Mouse (Mus musculus) brown adipose tissue, adult 24 weeks (tissue): ENCODE data around the gene U2surp. TPM values are rescaled to one million over a fixed set of nuclear protein-coding genes. Genes with fewer than 3 reads are reported as not detected.
A peak's percentile ranks its signal among the peaks of the same experiment; 100 is the strongest.

Experiments
- H3K27ac ChIP-seq: fragments of 200-500 bp; replicated peaks from 2 replicates; pipeline ENCODE4 v1.5.1; 2012; ENCODE audit warnings: low read depth, mild to moderate bottlenecking, low read length
- H3K4me1 ChIP-seq: fragments of 200-500 bp; 2 replicates; pipeline ENCODE4 v1.6.1; 2012; ENCODE audit warnings: low read length, mixed read lengths; ENCODE audit not compliant: control insufficient read depth, insufficient read depth, insufficient read length
- H3K4me3 ChIP-seq: fragments of 200-500 bp; 2 replicates; pipeline ENCODE4 v1.5.1; 2012; ENCODE audit warnings: low read depth, mild to moderate bottlenecking, low read length, moderate library complexity; ENCODE audit not compliant: insufficient read depth
- polyA plus RNA-seq: library from polyadenylated mRNA; stranded (reverse); fragments of >200 nt; gene quantifications from 2 replicates; pipeline ENCODE4 v1.2.4, GENCODE M21; 2012; ENCODE audit not compliant: missing spikeins, insufficient read depth, insufficient read length

The U2surp gene
- polyA plus RNA-seq, 1 experiment: 33.4 TPM

DNA sequence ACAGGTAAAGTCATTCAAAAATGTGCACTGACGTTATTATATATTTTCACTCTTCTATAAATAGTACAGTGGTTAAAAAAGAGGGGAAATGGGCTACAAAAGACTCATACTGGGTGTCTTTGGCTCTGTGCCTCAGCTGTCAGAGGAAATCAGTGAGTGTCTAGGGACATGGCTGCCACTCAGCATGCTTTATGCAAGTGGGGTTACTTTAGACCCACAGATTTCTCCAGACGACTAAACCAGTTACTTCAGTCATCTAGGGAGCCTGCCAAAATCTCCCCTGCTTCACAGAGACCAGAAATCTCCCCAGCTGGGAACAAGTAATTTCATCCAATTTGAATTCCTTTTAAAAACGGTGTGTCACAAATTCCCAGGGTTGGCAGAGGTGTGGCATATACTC is 59.9 kb downstream of the U2surp start:
- Histone ChIP-seq H3K27ac (no peak overlapping the region), H3K4me3 (no peak overlapping the region), H3K4me1 (0 out of 2 replicates have a peak, but pooled peaks cover 2% of the 10 kb centered on the region)

- Histone ChIP-seq H3K4me1 (0 out of 2 replicates have a peak, but pooled peaks cover 2% of the 10 kb centered on the region), H3K4me3 (no peak overlapping the region), H3K27ac (no peak overlapping the region)
Measured at GRCm38 (mm10) chr9:95450586-95450985, 61.2 kb downstream of the U2surp start.

- no peak overlapping the region for H3K4me3 ChIP-seq
- no peaks in the 10 kb centered on the region for H3K4me1 ChIP-seq
- no peak overlapping the region for H3K27ac ChIP-seq
Measured at GRCm38 (mm10) chr9:95442321-95442731, 69.5 kb downstream of the U2surp start.

- Histone ChIP-seq H3K4me1 (no peaks in the 10 kb centered on the region), H3K27ac (no peak overlapping the region), H3K4me3 (no peak overlapping the region)
Measured at GRCm38 (mm10) chr9:95437883-95438282, 73.9 kb downstream of the U2surp start.

GRCm38 (mm10) chr9:95436294-95436613 is 75.5 kb downstream of the U2surp start:
- Histone ChIP-seq H3K27ac (no peak overlapping the region), H3K4me3 (no peak overlapping the region), H3K4me1 (no peaks in the 10 kb centered on the region)

GRCm38 (mm10) chr9:95435506-95436293 is 76.1 kb downstream of the U2surp start:
- Histone ChIP-seq H3K4me1 (no peaks in the 10 kb centered on the region), H3K4me3 (no peak overlapping the region), H3K27ac (no peak overlapping the region)

DNA sequence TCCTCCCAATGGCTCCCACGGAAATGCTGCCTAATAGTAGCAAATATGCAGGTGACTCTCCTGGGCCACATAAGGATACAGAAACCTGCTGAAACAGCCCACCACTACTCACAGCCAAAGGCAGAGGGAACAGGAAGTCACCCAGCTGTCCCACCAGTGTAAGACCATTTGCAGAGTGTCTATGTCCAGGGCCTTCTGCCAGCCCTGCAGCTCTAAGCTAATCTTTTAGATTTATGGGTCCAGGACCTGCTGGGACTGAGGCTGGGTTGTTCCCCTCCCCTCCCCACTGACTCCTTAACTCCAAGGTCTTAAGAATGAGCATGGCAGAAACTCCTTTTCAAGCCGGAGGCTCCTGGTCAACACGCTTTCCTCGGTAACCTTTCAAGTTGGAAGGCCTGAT is 83.5 kb downstream of the U2surp start:
- Histone ChIP-seq H3K4me1 (no peaks in the 10 kb centered on the region), H3K4me3 (no peak overlapping the region), H3K27ac (no peak overlapping the region)

GRCm38 (mm10) chr9:95413911-95414310 is 97.9 kb downstream of the U2surp start:
- Histone ChIP-seq H3K4me1 (no peaks in the 10 kb centered on the region), H3K27ac (no peak overlapping the region), H3K4me3 (no peak overlapping the region)

GRCm38 (mm10) chr9:95412047-95412446 is 99.7 kb downstream of the U2surp start:
- Histone ChIP-seq H3K4me3 (no peak overlapping the region), H3K4me1 (no peaks in the 10 kb centered on the region), H3K27ac (no peak overlapping the region)

GRCm38 (mm10) chr9:95407586-95408220 is 104.1 kb downstream of the U2surp start:
- Histone ChIP-seq H3K4me3 (peak overlapping the region; percentile 58), H3K27ac (no peak overlapping the region), H3K4me1 (no peaks in the 10 kb centered on the region)

Other genes starting within 250 kb of the U2surp start
- 0.54 TPM in 1 of 2 replicates, not detected in the other for gene Chst2, start 105.3 kb downstream of the U2surp start, polyA plus RNA-seq
- 26.8 and 39.3 TPM in 2 replicates for gene Paqr9, start 47.7 kb upstream of the U2surp start, polyA plus RNA-seq
- 4.9 and 12.2 TPM in 2 replicates for gene Pcolce2, start 125.6 kb upstream of the U2surp start, polyA plus RNA-seq
- gene Trpc1, start 238.4 kb upstream of the U2surp start, polyA plus RNA-seq: 0.88 and 0.99 TPM in 2 replicates